Mouse (Mus musculus) retina, postnatal 7 days (tissue): ENCODE measurements at regions not wholly inside any gene's neighbourhood (a gene's known extent, or its start where the extent isn't known, plus 50 kb on each side); places are given as distances from the start of the nearest gene placed in this dataset.

Experiments
- DNase-seq: peaks from one replicate; pipeline ENCODE4 v3.0.0-alpha.2; 2012; ENCODE audit warnings: low read depth, low spot score

- no peak for DNase-seq
Measured at GRCm38 (mm10) chr5:69877100-69877499, 285.0 kb upstream of the Gnpda2 start.

GRCm38 (mm10) chr5:69863027-69863426, 270.9 kb upstream of the Gnpda2 start:
- no peak for DNase-seq

- DNase-seq, result no peak
Measured at GRCm38 (mm10) chr5:69844809-69845208, 252.7 kb upstream of the Gnpda2 start.

- DNase-seq, result no peak
Measured at GRCm38 (mm10) chr5:69837947-69838710, 246.0 kb upstream of the Gnpda2 start.

- no peak for DNase-seq
Measured at GRCm38 (mm10) chr5:69836356-69836755, 244.2 kb upstream of the Gnpda2 start.

- no peak for DNase-seq
Measured at GRCm38 (mm10) chr5:69835162-69835561, 243.0 kb upstream of the Gnpda2 start.

- DNase-seq, result no peak
Measured at GRCm38 (mm10) chr5:69817778-69818177, 225.6 kb upstream of the Gnpda2 start.

- no peak for DNase-seq
Measured at GRCm38 (mm10) chr5:69817035-69817434, 224.9 kb upstream of the Gnpda2 start.

GRCm38 (mm10) chr5:69815356-69815755, 223.2 kb upstream of the Gnpda2 start:
- DNase-seq, result no peak

GRCm38 (mm10) chr5:69802612-69803011, 210.5 kb upstream of the Gnpda2 start:
- no peak for DNase-seq

GRCm38 (mm10) chr5:69802101-69802500, 210.0 kb upstream of the Gnpda2 start:
- DNase-seq, result no peak

GRCm38 (mm10) chr5:69795316-69795715, 203.2 kb upstream of the Gnpda2 start:
- no peak for DNase-seq

- no peak for DNase-seq
Measured at GRCm38 (mm10) chr5:69794641-69795040, 202.5 kb upstream of the Gnpda2 start.

- DNase-seq, result no peak
Measured at GRCm38 (mm10) chr5:69756769-69757485, 164.8 kb upstream of the Gnpda2 start.

GRCm38 (mm10) chr5:69756360-69756759, 164.2 kb upstream of the Gnpda2 start:
- DNase-seq, result no peak

GRCm38 (mm10) chr5:69740511-69740910, 148.4 kb upstream of the Gnpda2 start:
- no peak for DNase-seq

GRCm38 (mm10) chr5:69721351-69722006, 129.3 kb upstream of the Gnpda2 start:
- no peak for DNase-seq

- no peak for DNase-seq
Measured at GRCm38 (mm10) chr5:69716087-69716486, 123.9 kb upstream of the Gnpda2 start.

- DNase-seq, result no peak
Measured at GRCm38 (mm10) chr5:69707099-69707498, 115.0 kb upstream of the Gnpda2 start.

- no peak for DNase-seq
Measured at GRCm38 (mm10) chr5:69705168-69705532, 113.0 kb upstream of the Gnpda2 start.

GRCm38 (mm10) chr5:69704261-69705167, 112.4 kb upstream of the Gnpda2 start:
- DNase-seq, result peak; percentile 19

- no peak for DNase-seq
Measured at GRCm38 (mm10) chr5:69678770-69679169, 86.6 kb upstream of the Gnpda2 start.
